Mouse (Mus musculus) megakaryocyte, embryonic 14.5 days (primary cell): ENCODE data around the gene Ttc23.

Source experiments
- FLI1 ChIP-seq: IDR thresholded peaks from 2 replicates; pipeline ENCODE4 v1.6.1; 2012; ENCODE audit warnings: low read length, inconsistent platforms, mixed read lengths
- GATA1 ChIP-seq: IDR thresholded peaks from 3 replicates; pipeline ENCODE4 v1.6.1; 2012; ENCODE audit warnings: mixed read lengths, low read length, inconsistent platforms, borderline replicate concordance

GRCm38 (mm10) chr7:67678878-67679499 is 31.8 kb downstream of the Ttc23 start:
- TF ChIP-seq GATA1 (no peak), FLI1 (no peak)
